Mouse (Mus musculus) MEL (cell line): ENCODE data around the gene Pllp.

Source experiments
- CTCF ChIP-seq, 3 experiments: IDR thresholded peaks in 2 of 3; conservative IDR thresholded peaks in 1 of 3; 2 replicates each; pipeline ENCODE4 v1.5.1; 2011 to 2012; ENCODE audit warnings: low read length in 3 of 3, low read depth in 2 of 3, mild to moderate bottlenecking in 2 of 3, improper control_type of control experiment in 1 of 3, inconsistent platforms in 1 of 3, mixed read lengths in 1 of 3, moderate library complexity in 1 of 3; ENCODE audit not compliant: control insufficient read depth in 1 of 3, insufficient read depth in 1 of 3, poor library complexity in 1 of 3, severe bottlenecking in 1 of 3
- GATA1 ChIP-seq: IDR thresholded peaks from 2 replicates; pipeline ENCODE4 v1.6.1; 2011; ENCODE audit warnings: low read depth, low read length, improper control_type of control experiment
- MAX ChIP-seq: IDR thresholded peaks from 2 replicates; pipeline ENCODE4 v1.6.1; 2011; ENCODE audit warnings: low read length, improper control_type of control experiment
- POLR2A ChIP-seq, 2 experiments: IDR thresholded peaks; 2 replicates each; pipeline ENCODE4 v1.6.1; 2011 to 2012; ENCODE audit warnings: low read length in 2 of 2, mild to moderate bottlenecking in 2 of 2, control low read depth in 1 of 2, improper control_type of control experiment in 1 of 2, low read depth in 1 of 2, moderate library complexity in 1 of 2; ENCODE audit not compliant: control insufficient read depth in 1 of 2, insufficient read depth in 1 of 2, poor library complexity in 1 of 2
- RCOR1 ChIP-seq: IDR thresholded peaks from 2 replicates; pipeline ENCODE4 v1.6.1; 2012; ENCODE audit warnings: low read depth, mild to moderate bottlenecking, inconsistent platforms, low read length, improper control_type of control experiment
- SIN3A ChIP-seq: IDR thresholded peaks from 2 replicates; pipeline ENCODE4 v1.6.1; 2012; ENCODE audit warnings: low read length, improper control_type of control experiment, inconsistent platforms

GRCm38 (mm10) chr8:94704669-94704984, 8.5 kb upstream of the Pllp start:
- TF ChIP-seq GATA1 = no peak
- TF ChIP-seq POLR2A (IDR thresholded peaks at IDR 0.05; ENCODE audit: control insufficient read depth in 1 of 2, insufficient read depth in 1 of 2, low read depth in 1 of 2, low read length in 2 of 2, poor library complexity in 1 of 2) = no peak
- no peak for TF ChIP-seq CTCF (IDR thresholded peaks at IDR 0.05 in 2 of 3, conservative IDR thresholded peaks at IDR 0.05 in 1 of 3; ENCODE audit: control insufficient read depth in 1 of 3, insufficient read depth in 1 of 3, low read depth in 2 of 3, low read length in 3 of 3, poor library complexity in 1 of 3, severe bottlenecking in 1 of 3)
- no peak for TF ChIP-seq RCOR1
- TF ChIP-seq SIN3A = no peak; the same call in 1 of the 2 replicates
- no peak for TF ChIP-seq MAX
